Mouse (Mus musculus): ENCODE data around the gene Ywhae.

GRCm38 (mm10) chr11:75783799-75784198 is 51.1 kb downstream of the Ywhae start:
- no peak for TF ChIP-seq CTCF (IDR thresholded peaks at IDR 0.05; ENCODE audit: low read depth, low read length)
- TF ChIP-seq POLR2A (IDR thresholded peaks at IDR 0.05; ENCODE audit: extremely low read depth, insufficient read depth, low read length), result no peak

Measured in liver, adult 2 months (tissue).